Mouse (Mus musculus) adrenal gland, postnatal 10 days (tissue): Measurements from ENCODE around the gene Pga5. TPM values are rescaled to one million over a fixed set of nuclear protein-coding genes. Genes with fewer than 3 reads are reported as not detected.

ENCODE experiments used
- DNase-seq: peaks from one replicate; pipeline ENCODE4 v3.0.0; 2021; ENCODE audit warnings: mixed read lengths
- total RNA-seq, 2 experiments: library from RNA; stranded (reverse); gene quantifications; 2 replicates each; pipeline ENCODE4 v1.2.3; 2021

The Pga5 gene
- total RNA-seq, 2 experiments from 2014 or later: not detected

DNA sequence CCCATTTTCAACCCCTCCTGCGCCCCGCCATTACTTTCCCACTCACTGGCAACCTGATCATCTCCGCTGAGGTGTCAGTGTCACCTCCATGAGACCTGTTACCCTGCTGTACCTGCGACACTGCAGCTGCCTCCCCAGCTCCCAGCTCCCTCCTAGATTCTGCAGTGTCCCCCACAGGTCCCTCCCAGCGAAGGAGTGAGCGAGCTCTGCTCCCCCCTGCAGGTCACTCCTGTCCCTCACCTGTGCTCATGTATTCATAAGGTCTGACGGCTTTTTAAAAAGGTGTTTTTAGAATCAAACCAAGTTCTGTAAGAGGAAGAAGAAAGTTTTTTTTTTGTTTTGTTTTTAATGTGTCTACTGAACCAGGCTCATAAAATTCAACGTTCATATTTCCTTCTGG is 24.3 kb upstream of the Pga5 start:
- no peak for DNase-seq

DNA sequence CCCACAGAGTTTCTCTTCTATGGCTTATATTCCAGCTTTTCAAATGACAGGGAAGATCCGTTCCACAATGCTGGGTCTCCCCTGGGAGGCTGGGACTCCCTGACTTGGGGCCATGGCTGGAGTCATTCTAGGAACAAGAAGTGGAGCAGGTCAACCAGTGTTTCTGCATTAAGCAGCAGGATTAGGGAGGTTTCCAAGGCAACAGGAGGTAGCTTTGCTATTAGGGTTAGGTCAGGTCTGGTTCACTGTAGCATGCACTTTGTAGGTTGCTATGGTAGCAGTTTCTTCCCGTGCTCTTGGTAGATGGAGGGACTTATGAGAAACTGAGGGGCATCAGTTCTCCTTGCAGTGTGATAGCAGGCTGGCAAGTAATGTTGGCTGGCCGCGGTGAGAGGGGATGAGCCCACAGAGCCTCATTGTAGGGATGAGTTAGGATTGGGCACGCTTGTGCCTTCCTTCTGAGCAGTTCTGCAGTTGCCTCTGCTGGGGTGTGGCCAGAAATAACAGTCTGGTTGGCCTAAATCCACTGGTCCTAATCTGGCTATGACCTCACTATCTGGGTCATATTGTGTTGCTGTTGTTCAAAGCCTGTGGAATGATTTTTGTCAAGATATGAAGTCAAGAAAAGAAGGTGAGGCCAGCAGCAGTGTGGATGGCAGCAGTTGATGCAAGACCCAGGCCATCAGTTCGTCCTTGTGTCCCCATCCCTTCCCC is 23.3 kb upstream of the Pga5 start:
- no peak for DNase-seq

DNA sequence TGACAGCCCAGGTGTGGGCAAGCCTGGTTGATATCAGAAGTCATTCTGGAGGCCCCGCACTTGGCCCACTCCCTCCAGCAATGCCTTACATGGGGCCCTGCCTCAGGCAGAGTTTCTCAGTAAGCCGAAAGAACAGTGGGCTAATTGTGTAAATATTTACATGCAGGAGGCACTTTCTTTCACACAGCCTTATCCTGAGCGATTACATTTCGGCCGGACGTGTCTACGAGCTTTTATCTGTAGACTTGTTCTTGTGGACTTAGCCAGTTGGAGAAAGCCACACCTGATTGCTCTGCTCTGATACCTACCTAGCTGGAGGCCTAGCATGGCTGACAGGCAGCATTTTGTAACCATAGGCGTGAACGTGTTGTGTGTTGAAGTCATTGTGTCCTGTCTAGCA is 22.0 kb upstream of the Pga5 start:
- DNase-seq: no peak

DNA sequence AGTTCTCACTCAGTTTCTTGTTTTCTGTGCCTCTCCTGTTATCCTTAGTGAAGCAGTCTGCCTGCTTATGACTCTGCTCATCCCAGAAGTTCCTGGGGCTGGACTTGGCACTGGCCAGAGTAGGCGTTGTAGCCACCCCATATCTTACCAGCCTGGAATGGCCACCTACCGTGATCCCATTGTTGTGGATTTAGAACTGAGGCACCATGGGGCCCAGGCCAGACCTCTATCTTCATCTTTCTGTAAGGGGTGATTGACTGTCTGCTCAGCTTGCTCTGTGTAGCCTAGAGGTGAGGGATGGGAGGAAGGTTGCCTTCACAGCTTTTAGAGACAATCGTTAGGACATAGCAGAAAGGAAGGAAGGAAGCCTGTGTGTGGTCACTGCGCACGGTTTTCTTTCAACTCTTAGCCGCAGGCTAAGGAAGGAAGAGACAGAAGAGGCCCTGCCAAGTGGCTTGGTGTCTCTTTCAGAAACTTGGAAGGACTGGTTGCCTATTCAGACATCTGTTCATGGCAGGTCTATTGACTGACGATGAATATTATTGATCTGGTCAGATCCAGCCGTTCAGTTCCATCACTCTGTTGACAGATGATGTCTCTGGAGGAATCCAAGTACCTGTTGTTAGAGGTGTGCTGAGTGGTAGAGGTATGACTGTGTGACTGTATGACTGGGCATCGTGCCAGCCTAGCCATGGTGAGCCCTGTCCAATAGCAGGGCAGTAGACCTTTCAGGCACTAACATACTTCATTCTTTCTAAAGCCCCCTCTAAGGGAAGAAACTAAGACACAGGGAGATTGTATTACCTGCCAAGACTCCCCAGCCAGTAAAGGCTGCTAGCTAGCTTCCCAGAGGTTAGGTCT is 20.5 kb upstream of the Pga5 start:
- no peak for DNase-seq

DNA sequence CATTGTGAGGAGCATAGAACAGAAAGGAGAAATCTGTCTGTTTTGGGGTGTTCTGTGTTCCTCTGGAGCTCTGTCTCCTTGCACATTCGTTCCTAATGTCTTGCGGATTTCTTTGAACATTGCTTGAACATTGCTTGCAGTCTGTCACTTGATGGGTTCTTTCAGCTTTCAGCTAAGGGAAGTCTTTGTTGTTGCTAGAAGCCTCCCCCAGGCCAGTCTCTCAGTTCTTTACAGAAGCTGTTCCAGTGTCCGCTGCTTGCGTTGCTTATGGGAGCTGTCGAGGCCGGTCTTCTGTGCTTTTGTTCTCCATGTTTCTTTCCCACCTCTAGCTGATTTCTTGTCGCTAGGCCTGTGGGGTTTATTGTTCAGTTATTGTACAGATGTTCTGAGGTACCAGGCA is 17.9 kb upstream of the Pga5 start:
- no peak for DNase-seq

DNA sequence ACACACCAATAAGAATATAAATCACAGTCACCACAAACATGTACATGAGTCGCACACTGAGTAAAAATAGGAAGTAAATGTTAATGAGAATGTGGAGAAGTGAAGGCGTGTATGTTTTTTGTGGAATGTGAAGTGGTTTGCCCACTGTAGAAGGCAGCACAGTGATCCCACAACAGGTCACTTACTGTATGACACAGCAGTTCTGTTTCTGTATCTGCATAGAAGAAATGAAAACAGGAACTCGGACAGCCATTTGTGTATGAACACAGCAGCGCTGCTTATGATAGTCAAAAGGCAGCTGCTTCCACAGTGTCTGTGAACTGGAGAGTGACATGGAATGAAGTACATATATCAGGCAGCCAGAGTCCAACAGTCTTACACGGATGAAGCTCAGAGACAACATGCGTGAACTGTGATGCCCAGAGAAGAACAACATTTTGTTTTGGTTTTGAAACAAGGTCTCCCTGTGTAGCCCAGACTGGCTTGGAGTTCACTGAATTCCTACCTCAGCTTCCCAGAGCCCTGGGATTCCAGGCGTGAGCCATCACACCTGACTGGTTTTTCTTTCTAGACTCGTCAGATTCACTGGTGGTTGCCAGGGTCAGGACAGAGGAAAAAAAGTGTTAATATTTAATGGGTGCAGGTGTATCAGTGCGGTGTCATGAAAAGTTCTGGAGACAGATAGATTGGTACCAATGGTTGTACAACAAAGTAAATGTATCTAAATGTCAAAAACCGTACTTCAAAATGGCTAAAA is 16.2 kb upstream of the Pga5 start:
- DNase-seq: no peak

DNA sequence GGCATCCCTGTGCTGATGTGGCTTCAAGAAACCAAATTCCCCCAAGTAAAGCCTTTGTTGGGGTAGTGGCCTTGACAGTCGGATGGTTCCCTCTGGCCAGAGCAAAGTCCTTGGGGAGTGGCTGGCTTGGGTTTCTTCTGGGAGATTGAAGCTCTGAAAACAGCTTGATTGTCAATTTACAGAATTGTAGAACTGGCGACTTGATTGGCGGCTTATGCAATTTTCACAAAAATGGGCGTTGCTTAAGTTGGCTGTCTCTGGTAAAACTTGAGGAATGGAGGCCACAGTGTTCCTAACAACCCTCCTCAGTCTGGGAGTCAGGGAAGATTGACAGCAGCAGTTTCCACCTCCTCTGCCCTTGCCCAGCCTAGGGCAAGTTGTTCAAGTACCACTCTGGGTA is 14.5 kb upstream of the Pga5 start:
- DNase-seq: no peak

DNA sequence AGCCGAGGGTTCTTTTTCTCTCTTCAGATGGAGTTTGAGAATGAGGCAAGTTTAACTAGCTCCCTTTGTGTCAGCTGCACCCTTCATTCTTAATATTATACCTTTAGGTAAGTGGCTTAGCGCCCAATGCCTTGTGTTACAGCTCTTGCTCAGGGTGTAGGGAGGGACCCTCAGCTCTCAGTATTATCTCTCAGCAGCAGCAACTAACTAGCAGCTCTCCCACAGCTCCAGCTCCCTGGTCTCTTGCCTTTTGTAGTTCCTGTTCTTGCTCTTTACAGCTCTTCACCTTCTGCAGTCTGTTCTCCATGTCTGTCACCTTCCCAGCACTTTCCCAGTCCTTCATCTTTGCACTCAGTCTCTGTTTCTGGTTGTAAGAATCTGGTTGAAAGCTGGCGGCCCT is 13.8 kb upstream of the Pga5 start:
- DNase-seq: no peak

DNA sequence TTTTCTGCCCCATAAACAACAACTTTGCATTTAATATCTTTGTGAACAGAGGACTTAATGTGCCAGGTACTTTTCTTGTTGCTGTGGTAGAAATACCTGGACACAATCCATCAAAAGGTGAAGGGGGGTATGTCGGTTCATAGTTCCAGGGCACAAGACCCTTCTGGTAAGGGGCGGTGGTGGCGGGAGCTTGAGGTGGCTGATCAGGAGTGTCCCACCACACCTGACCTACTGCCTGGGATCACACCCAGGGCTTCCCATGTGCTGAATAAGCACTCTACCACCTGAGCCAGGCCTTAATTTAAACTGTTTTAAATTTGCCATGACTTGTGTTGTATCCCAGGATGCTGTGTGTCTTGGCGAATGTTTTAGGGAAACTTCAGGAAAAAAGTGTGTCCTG is 13.2 kb upstream of the Pga5 start:
- DNase-seq: no peak

DNA sequence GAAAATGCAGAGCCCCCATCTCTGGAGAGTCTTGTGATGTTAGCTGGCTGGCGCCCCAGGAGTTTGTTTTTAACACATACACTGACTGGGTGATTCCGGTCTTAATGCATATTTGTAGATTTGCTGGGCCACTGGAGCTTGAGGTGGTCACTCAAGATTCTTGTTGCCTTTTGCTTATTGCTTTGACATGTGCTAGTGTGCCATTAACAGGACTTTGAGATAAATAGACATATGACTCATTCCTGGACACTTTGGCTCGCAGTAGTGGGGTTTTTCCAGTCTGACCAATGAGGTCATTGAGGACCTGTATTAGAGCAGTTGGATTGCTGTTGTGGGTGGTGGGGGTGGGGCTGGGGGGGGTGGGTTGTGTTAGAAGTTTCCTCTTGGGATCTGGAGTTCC is 12.5 kb upstream of the Pga5 start:
- DNase-seq: peak; percentile 61

DNA sequence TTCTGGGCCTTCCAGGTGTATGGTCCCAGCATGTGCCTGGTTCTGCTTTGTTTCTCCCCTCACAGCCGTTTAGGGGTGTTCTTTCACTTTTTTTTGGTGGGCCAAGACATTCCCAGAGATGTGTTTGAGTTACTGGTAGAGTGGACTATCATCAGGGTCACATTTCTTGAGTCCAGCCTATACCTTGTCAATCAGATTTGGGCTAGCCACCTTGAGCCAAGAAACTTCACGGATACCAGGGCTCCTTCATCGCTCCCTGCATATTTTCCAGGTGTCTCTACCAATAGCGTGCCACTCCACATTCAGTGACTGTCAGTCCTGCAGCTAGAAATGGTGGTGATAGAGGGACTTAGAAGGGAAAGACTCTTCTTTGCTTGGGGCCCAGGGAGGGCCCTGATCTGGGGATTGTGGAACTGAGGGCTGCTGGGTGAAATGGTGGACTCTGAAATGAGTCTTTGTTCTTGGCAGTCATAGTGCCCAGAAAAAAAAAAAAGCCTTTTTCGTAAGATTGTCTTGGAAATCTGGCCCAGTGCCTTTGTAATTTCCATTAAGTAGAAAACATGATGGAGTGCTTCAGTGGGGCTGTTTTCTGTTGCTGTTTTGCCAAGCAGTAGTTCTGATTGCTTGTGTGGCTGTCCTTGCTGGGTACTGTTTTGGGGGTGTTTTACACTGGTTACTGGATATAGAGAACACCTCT is 11.7 kb upstream of the Pga5 start:
- DNase-seq: peak; percentile 35

DNA sequence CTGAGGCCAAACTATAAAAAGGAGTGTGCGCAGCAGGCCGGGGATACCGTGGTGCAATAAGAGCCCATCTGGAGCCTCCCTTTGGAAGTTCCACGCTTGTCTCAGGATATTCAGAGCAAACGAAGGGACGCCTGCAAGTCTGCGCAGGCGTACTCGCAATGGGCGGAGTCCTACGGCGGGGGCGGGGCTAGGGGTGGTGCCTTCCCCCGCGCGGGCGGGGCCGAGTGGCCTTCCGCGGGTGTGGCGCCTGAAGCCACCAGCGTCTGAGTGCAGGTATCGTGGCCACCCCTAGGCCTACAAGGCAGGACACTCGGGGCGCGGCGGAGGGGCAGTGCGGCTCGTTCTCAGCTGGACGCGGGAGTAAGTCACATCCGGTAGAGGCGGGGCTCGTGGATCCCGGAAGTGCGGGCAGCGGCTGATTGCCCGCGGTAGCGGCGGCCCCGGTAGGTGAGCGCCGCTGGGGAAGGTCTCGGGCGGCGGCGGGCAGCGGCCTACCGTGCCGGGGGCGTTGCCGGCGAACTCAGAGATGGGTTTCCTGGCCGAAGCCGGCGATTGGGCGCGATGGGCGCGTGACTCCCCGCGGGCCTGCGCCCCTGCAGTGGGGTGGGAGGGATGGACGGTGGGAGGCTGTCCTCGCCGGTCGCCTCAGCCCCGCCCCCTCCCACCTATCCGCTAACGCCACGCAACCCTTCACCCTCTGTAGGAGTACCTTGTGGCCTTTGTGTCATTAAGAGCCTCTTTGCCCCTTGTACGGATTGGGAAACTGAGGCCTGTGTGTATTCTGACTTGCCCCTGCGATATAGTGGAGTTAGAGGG is 10.9 kb upstream of the Pga5 start, which contains the start of gene Vps37c:
TSS of gene Vps37c (plus strand) at position 199 of the 816 bp plus-strand sequence.
- peak; percentile 99 for DNase-seq

DNA sequence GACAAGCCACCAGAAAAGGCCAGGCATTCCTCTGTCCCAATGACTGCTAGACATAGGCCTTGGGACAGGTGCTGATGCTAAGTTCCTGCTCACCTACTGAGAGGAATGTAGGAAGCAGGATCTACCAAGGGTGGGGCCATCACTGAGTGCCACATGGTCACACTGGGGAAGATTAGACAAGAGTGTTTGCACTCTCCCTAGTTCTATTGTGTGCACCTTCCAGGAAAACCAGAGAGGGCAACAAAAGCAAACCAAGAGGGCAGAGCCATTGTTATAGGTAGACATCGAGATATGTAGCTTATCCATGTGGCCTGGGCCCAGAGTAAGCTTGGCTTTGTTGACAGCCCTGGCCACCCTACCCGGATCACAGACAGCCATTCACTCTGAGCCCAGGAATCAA is 7.9 kb upstream of the Pga5 start:
- no peak for DNase-seq

DNA sequence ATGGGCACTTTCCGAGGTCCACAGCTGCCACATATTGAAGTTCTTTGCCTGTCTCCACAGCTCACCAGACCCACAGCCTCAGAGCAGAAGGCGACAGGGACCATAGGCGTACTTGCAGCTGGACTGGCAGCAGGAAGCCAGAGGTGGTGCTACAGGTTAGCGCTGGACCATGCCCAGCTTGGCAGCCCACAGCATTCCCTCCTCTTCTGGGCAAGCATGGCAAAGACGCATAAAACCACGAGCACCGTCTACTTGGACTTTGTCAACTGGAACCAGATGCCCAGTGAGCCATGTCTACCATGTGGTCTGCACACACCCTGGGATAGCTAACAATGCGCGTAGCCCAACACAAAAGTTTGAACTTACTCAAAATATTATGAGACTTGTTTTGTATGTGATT is 7.2 kb upstream of the Pga5 start:
- no peak for DNase-seq

DNA sequence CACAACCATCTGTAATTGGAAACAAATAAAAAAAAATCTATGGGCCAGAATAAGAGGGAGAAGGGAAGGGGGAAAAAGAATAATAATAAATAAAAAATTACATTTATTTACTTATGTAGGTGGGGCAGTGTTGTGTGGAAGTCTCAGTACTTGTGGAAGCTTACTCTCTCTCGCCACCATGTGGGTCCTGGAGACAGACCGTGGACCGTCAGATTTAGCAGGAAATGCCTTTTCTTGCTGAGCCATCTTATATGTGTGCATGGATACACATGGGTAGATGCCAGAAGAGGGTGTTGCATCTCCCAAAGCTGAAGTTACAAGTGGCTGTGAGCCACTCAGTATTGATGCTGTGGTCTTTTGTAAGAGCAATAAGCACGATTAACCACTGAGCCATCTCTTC is 3.7 kb upstream of the Pga5 start:
- DNase-seq: no peak

DNA sequence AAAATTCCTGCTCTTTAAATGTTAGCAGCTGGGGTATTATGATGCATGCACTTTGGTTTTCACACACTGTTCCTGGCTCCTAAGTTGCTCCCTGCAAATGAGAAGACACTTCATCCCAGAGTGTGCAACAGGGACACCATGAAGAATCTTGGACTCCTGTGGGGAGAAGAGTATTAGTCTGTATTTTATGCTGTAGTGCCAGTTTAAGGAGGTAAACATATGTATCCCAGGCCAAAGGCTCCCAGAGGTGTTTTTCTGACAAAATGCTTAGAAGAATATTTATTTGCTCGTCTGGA is 849 bp upstream of the Pga5 start:
- no peak for DNase-seq

DNA sequence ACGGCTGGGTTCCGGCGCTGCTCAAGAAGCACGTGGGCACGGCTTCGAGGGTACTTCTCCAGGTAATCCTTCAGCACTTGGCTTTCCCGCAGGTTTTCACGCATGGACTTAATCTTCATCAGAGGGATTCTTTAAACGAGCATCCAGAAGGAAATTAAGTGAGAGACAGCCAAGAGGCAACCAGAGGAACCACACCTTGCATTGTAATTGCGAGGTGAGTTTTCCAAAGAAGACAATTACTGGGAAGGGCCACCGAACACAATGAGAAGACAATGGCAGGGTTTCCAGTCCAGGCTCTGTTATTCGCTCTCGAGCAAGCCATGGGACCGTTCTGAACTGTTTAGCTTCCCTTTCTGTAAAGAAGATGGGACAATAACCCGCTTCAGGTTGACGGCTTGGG is 1.2 kb downstream of the Pga5 start:
- no peak for DNase-seq

DNA sequence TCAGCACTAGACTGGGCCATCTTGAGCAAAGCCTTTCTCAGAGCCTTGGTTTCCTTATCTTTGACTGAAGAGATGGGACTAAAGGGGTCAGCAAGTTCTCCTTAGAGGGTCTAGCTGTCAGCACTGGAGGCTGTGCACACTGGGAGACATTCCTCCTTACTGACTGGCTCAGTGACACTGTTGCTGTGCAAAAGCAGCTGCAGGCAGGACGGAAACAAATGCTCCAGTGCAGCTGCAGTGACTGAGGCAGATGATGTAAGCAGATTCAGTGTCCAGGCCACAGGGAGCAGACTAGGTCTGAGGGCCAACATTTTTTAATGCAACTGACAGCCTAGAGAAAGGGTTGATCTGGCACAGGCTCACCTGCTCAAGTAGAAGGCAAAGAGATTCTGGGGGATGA is 4.6 kb downstream of the Pga5 start:
- DNase-seq: no peak

DNA sequence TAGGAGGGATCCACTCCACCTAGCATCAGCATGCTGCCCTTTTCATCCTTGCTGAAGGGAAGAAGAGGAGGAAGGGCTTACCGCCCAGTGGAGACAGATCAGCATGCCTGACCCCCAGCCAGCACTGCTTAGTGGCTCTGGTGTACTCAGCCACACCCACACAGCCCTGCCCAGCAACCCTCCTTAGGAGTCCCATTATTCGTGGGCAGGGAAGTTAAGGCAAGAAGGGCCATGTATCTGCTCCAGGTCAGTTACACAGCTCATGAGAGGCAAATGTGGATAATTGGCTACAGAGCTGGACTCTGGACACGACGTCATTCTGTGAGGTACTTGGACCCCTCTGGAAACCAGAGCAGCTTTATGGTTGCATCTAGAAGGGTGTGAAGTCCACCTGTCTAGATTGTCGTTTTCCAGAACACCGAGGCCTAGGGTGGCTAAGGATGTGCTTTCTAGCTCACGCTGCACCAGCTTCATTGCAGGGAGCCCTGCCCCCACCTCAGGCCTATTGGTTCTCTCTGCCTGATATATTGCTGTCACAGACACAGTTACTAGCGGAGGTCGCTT is 5.9 kb downstream of the Pga5 start:
- no peak for DNase-seq

DNA sequence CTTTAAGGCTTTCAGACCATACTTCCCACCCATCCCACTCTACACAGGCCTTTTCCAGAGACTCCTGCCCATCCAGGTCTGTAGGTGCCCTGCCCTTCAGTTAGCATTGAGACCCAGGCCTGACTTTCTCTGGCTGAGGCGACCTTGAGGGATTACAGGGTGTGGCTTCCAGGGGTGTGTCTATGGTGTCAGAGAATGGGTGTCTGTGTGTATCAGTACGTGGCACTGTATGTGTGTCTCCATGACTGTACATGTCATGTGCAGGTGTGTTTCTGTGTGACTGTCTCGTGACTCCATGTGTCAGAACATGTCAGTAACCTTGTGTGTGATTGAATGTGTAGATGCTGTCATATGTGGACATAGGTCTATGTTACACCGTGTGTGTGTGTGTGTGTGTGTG is 6.6 kb downstream of the Pga5 start:
- no peak for DNase-seq

DNA sequence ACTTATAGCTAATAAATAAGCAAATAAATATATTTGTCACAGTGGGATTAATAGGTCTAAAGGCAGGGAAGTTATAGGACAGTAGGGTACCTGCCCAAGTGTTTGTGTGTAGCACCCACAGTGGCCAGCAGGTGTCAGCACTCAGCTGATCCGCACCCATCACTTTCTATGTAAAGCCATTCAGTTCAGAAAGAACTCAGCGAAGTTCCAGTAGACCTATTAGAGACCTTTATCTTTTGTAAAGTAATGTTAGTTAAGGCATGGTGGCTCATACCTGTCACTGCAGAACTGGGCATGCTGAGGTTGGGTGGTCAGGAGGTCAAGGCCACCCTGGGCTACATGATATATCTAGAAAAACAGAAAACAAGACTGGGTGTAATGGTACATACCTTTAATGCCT is 12.4 kb downstream of the Pga5 start:
- DNase-seq: peak; percentile 78
